Mouse (Mus musculus) stomach, postnatal 0 days (tissue): ENCODE results near the gene Mrc1.

Experiments used
- CTCF ChIP-seq: IDR thresholded peaks from 2 replicates; pipeline ENCODE4 v1.5.1; 2016; ENCODE audit warnings: antibody characterized with exemption, low read depth, mild to moderate bottlenecking, moderate library complexity
- EP300 ChIP-seq: optimal IDR thresholded peaks from 2 replicates; pipeline ENCODE3; 2016; ENCODE audit warnings: antibody characterized with exemption

- no peak for TF ChIP-seq CTCF
- no peak for TF ChIP-seq EP300
Measured at GRCm38 (mm10) chr2:14199621-14200020, 29.6 kb upstream of the Mrc1 start.
